Mouse (Mus musculus) ES-E14 (cell line): ENCODE measurements around the gene Sept10.

Experiments
- MAFK ChIP-seq: IDR thresholded peaks from 2 replicates; pipeline ENCODE4 v1.6.1; 2014; ENCODE audit warnings: mild to moderate bottlenecking, low read depth, low read length, inconsistent platforms; ENCODE audit not compliant: insufficient read depth
- ZC3H11A ChIP-seq: IDR thresholded peaks from 2 replicates; pipeline ENCODE4 v1.6.1; 2012; ENCODE audit warnings: low read depth, mild to moderate bottlenecking, inconsistent platforms, low read length, borderline replicate concordance

DNA sequence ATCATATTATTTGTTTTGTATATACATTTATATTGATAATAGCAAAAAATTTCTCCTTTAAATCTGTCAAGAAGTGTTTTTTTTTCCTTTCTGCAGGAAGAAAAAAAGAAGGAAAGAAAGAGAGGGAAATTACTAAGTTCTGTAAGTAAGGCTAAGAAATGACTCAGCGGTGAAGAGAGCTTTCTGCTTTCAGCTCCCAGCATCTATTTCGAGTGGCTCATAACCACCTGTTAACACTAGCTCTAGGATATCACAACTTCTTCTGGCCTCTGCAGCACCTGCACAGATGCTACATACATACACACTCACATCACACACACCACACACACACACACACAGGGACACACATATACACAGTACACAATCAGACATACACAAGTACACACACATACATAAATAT is 34.9 kb upstream of the Sept10 start:
- no peak for TF ChIP-seq ZC3H11A
- no peak for TF ChIP-seq MAFK
